Mouse (Mus musculus): ENCODE measurements around the gene Diaph2. TPM values are rescaled to one million over a fixed set of nuclear protein-coding genes. Genes with fewer than 3 reads are reported as not detected.
"Not testable (repeated sequence)": the region's sequence is repeated elsewhere in the genome, so short reads cannot be mapped to it uniquely, and the experiment has no call there.

Gene Diaph2
- polyA plus RNA-seq, 1 experiment from 2014 or later: 4.6 TPM

- WGBS: 16% methylated on average over 3 of the region's 3 CpGs
- no peak for ATAC-seq (ENCODE audit: low FRiP score, low read depth)
- Histone ChIP-seq H3K27me3 (no peaks in the 10 kb centered on the region), H3K4me2 (replicated peaks) (no peak overlapping the region), H3K4me1 (no peaks in the 10 kb centered on the region), H3K9me3 (no peaks in the 10 kb centered on the region), H3K4me3 (no peak overlapping the region), H3K9ac (no peak overlapping the region), H3K36me3 (no peaks in the 10 kb centered on the region), H3K27ac (no peak overlapping the region)
Measured at GRCm38 (mm10) chrX:129884465-129884864, 134.9 kb downstream of the Diaph2 start.

GRCm38 (mm10) chrX:129925806-129926205 is 176.3 kb downstream of the Diaph2 start:
- Histone ChIP-seq H3K27ac (no peak overlapping the region), H3K4me3 (no peak overlapping the region), H3K36me3 (no peaks in the 10 kb centered on the region), H3K4me1 (no peaks in the 10 kb centered on the region), H3K9ac (no peak overlapping the region), H3K4me2 (replicated peaks) (no peak overlapping the region), H3K9me3 (no peaks in the 10 kb centered on the region), H3K27me3 (no peaks in the 10 kb centered on the region)
- ATAC-seq (ENCODE audit: low FRiP score, low read depth): no peak
- WGBS: 85% methylated on average over 2 of the region's 2 CpGs

DNA sequence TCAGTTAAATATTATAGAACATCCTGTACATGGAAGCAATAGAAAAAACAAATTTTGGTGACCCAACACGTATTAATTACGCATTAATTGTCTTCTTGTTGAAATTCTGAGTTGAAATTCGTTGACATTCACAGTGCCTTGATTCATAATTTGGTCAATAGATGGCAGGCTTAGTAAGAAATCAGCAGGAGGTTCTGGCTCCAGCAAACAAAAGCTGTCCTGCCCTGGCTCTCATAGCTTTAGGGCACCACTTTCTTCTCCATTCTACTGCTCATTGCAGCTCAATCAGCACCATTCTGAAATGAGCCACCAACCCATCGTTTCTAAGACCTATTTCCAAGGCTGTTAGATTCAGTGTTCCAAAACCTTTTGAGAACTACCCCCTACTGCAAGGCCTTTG is 225.3 kb downstream of the Diaph2 start:
- no peaks in the 10 kb centered on the region for H3K36me3 ChIP-seq
- no peak overlapping the region for H3K9ac ChIP-seq
- H3K27me3 ChIP-seq: no peaks in the 10 kb centered on the region
- ATAC-seq (ENCODE audit: low FRiP score, low read depth): no peak
- H3K9me3 ChIP-seq: no peaks in the 10 kb centered on the region
- H3K4me1 ChIP-seq: no peaks in the 10 kb centered on the region
- no peak overlapping the region for H3K27ac ChIP-seq
- WGBS: 60% methylated on average over 4 of the region's 4 CpGs
- H3K4me3 ChIP-seq: no peak overlapping the region
- H3K4me2 ChIP-seq (replicated peaks): no peak overlapping the region

DNA sequence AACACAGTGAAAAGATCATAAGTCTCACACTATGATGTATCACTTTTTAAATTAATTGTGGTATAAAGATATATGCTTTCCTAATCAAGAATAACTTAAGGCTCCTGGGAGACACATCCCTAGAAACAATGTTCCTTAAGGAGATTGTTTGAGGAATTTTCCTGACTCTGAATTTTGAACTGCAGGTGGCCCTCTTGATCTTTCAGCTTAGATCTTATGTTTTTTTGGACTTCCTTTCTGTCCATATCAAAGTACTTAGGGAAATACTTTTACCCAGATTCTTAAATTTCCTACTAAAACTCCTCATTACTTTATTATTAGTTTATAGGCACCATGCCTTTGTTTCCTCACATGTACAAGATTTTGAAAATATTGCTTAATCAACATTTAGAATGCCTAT is 258.7 kb downstream of the Diaph2 start:
- no peaks in the 10 kb centered on the region for H3K36me3 ChIP-seq
- H3K27ac ChIP-seq: no peak overlapping the region
- no peaks in the 10 kb centered on the region for H3K9me3 ChIP-seq
- H3K4me1 ChIP-seq: no peaks in the 10 kb centered on the region
- ATAC-seq (ENCODE audit: low FRiP score, low read depth): no peak
- H3K27me3 ChIP-seq: no peaks in the 10 kb centered on the region
- no peak overlapping the region for H3K4me3 ChIP-seq
- H3K4me2 ChIP-seq (replicated peaks): no peak overlapping the region
- no peak overlapping the region for H3K9ac ChIP-seq

DNA sequence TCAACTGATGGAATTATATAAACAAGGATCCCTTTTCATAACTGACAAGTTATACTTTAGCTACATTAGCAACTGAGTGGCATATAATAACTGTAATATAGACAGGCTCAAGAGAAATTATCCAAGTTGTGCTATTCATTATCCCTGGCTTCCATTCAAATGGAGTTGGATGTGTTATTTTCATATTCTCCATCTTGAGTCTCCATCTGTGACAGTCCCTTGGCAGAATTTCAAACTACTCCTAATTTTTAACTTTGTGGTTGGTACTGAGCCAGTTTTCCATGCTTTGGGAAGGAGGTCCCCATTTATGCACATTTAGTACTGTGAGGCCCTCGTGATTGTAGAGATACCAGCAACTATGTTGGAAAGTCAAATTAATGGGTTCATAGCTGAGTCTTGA is 270.2 kb downstream of the Diaph2 start:
- H3K27me3 ChIP-seq: no peaks in the 10 kb centered on the region
- H3K9ac ChIP-seq: no peak overlapping the region
- H3K9me3 ChIP-seq: no peaks in the 10 kb centered on the region
- 57% methylated on average over 1 of the region's 1 CpGs for WGBS
- ATAC-seq (ENCODE audit: low FRiP score, low read depth): no peak
- no peaks in the 10 kb centered on the region for H3K4me1 ChIP-seq
- H3K27ac ChIP-seq: no peak overlapping the region
- H3K4me2 ChIP-seq (replicated peaks): no peak overlapping the region
- no peak overlapping the region for H3K4me3 ChIP-seq
- no peaks in the 10 kb centered on the region for H3K36me3 ChIP-seq

GRCm38 (mm10) chrX:130044525-130044924 is 295.0 kb downstream of the Diaph2 start:
- no peak overlapping the region for H3K27ac ChIP-seq
- H3K4me1 ChIP-seq: no peaks in the 10 kb centered on the region
- no peaks in the 10 kb centered on the region for H3K27me3 ChIP-seq
- H3K9ac ChIP-seq: no peak overlapping the region
- WGBS: 65% methylated on average over 1 of the region's 1 CpGs
- no peaks in the 10 kb centered on the region for H3K36me3 ChIP-seq
- ATAC-seq (ENCODE audit: low FRiP score, low read depth): no peak
- no peak overlapping the region for H3K4me2 ChIP-seq (replicated peaks)
- H3K4me3 ChIP-seq: no peak overlapping the region
- no peaks in the 10 kb centered on the region for H3K9me3 ChIP-seq

- ATAC-seq (ENCODE audit: low FRiP score, low read depth): no peak
Measured at GRCm38 (mm10) chrX:130149216-130149615, 399.7 kb downstream of the Diaph2 start.

DNA sequence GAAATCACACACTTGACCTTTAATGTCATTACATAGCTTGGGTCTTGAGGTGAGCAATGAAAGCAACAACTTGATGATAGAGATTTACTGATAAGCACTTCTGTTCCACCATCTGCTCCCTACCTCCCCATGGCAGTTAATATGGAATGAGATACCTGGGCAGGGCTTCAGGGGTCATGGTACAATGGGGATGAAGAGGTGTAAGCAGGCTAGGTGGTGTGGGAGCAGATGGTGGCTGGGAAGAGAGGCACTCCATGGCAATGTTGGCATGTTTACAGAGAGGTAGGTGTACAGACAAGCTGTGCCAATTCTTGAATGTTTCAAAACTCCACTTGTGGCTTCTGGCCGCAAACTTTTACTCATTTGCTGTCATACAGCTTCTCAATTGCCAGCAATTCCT is 402.6 kb downstream of the Diaph2 start:
- no peak overlapping the region for H3K27ac ChIP-seq
- no peaks in the 10 kb centered on the region for H3K4me1 ChIP-seq
- no peaks in the 10 kb centered on the region for H3K27me3 ChIP-seq
- no peak for ATAC-seq (ENCODE audit: low FRiP score, low read depth)
- no peak overlapping the region for H3K9ac ChIP-seq
- H3K9me3 ChIP-seq: no peaks in the 10 kb centered on the region
- 94% methylated on average over 1 of the region's 1 CpGs for WGBS
- no peak overlapping the region for H3K4me2 ChIP-seq (replicated peaks)
- no peaks in the 10 kb centered on the region for H3K36me3 ChIP-seq
- no peak overlapping the region for H3K4me3 ChIP-seq

More at GRCm38 (mm10) chrX:130149216-130149615, 399.7 kb downstream of the Diaph2 start:
- H3K27me3 ChIP-seq: no peaks in the 10 kb centered on the region
- H3K27ac ChIP-seq: no peak overlapping the region
- H3K9me3 ChIP-seq: no peaks in the 10 kb centered on the region
- no peaks in the 10 kb centered on the region for H3K36me3 ChIP-seq
- H3K4me1 ChIP-seq: no peaks in the 10 kb centered on the region
- no peak overlapping the region for H3K4me2 ChIP-seq (replicated peaks)
- H3K4me3 ChIP-seq: no peak overlapping the region
- no peak overlapping the region for H3K9ac ChIP-seq

- H3K4me2 ChIP-seq (replicated peaks): no peak overlapping the region
- no peaks in the 10 kb centered on the region for H3K9me3 ChIP-seq
- no peaks in the 10 kb centered on the region for H3K4me1 ChIP-seq
- no peak for ATAC-seq (ENCODE audit: low FRiP score, low read depth)
- WGBS: 77% methylated on average over 2 of the region's 2 CpGs
- no peak overlapping the region for H3K4me3 ChIP-seq
- no peak overlapping the region for H3K27ac ChIP-seq
- no peaks in the 10 kb centered on the region for H3K27me3 ChIP-seq
- H3K9ac ChIP-seq: no peak overlapping the region
- no peaks in the 10 kb centered on the region for H3K36me3 ChIP-seq
Measured at GRCm38 (mm10) chrX:130173126-130173525, 423.6 kb downstream of the Diaph2 start.

GRCm38 (mm10) chrX:130187891-130188290 is 438.3 kb downstream of the Diaph2 start:
- Histone ChIP-seq H3K4me2 (replicated peaks) (no peak overlapping the region), H3K27me3 (no peaks in the 10 kb centered on the region), H3K4me3 (no peak overlapping the region), H3K9me3 (no peaks in the 10 kb centered on the region), H3K9ac (no peak overlapping the region), H3K36me3 (no peaks in the 10 kb centered on the region), H3K27ac (no peak overlapping the region), H3K4me1 (no peaks in the 10 kb centered on the region)
- no peak for ATAC-seq (ENCODE audit: low FRiP score, low read depth)
- 50% methylated on average over 1 of the region's 1 CpGs for WGBS

DNA sequence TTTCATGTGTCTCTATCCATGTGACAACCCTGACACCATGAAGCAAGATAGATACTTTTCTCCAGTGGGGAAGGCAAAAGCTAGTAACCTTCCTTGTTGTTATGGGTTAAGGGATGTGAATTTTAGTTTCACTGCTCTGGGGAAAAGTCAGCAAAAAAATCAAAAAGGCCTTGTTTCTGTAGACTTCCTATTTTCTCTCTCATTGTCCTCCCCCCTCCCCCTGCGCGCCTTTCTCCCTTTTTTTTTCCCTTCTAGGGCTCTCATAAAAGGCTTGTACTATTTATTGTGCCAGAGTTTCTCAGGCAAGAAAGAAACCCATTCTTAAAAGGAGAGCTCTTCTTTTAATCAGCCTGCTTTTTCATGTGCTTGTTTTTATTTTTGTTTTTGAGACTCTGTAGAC is 438.9 kb downstream of the Diaph2 start:
- no peak for ATAC-seq (ENCODE audit: low FRiP score, low read depth)
- 53% methylated on average over 2 of the region's 2 CpGs for WGBS
- Histone ChIP-seq H3K36me3 (no peaks in the 10 kb centered on the region), H3K9me3 (no peaks in the 10 kb centered on the region), H3K4me2 (replicated peaks) (no peak overlapping the region), H3K27me3 (no peaks in the 10 kb centered on the region), H3K4me3 (no peak overlapping the region), H3K9ac (no peak overlapping the region), H3K27ac (no peak overlapping the region), H3K4me1 (no peaks in the 10 kb centered on the region)

- H3K27me3 ChIP-seq: no peaks in the 10 kb centered on the region
- ATAC-seq (ENCODE audit: low FRiP score, low read depth): no peak
- no peaks in the 10 kb centered on the region for H3K36me3 ChIP-seq
- no peak overlapping the region for H3K9ac ChIP-seq
- H3K27ac ChIP-seq: no peak overlapping the region
- no peak overlapping the region for H3K4me2 ChIP-seq (replicated peaks)
- H3K4me3 ChIP-seq: no peak overlapping the region
- H3K4me1 ChIP-seq: no peaks in the 10 kb centered on the region
- no peaks in the 10 kb centered on the region for H3K9me3 ChIP-seq
Measured at GRCm38 (mm10) chrX:130189250-130189649, 439.7 kb downstream of the Diaph2 start.

DNA sequence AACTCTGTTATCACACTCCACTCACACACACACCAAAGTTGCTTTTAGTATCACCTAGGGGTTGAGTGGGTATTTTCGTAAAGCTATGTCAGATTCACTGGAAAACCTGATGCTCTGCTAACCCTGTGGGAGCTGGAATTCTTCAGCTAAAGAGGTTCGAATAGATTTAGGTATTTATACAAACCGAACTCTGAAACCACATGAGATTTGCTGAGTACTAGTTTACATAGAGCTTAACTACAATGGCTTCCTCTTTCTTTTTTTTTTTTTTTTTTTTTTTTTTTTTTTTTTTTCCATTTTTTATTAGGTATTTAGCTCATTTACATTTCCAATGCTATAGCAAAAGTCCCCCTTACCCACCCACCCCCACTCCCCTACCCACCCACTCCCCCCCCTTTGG is 447.9 kb downstream of the Diaph2 start:
- H3K4me1 ChIP-seq; H3K9me3 ChIP-seq; H3K4me3 ChIP-seq; H3K27ac ChIP-seq; H3K4me2 ChIP-seq (replicated peaks); ATAC-seq (ENCODE audit: low FRiP score, low read depth); H3K27me3 ChIP-seq; H3K9ac ChIP-seq; H3K36me3 ChIP-seq: not testable (repeated sequence)
- 80% methylated on average over 3 of the region's 3 CpGs for WGBS

- WGBS: 72% methylated on average over 2 of the region's 2 CpGs
Measured at GRCm38 (mm10) chrX:130205243-130205642, 455.7 kb downstream of the Diaph2 start.

More at GRCm38 (mm10) chrX:130205243-130205642, 455.7 kb downstream of the Diaph2 start:
- Histone ChIP-seq H3K4me3 (no peak overlapping the region), H3K27me3 (no peaks in the 10 kb centered on the region), H3K9me3 (no peaks in the 10 kb centered on the region), H3K36me3 (no peaks in the 10 kb centered on the region), H3K9ac (no peak overlapping the region), H3K27ac (no peak overlapping the region), H3K4me2 (replicated peaks) (no peak overlapping the region), H3K4me1 (no peaks in the 10 kb centered on the region)
- no peak for ATAC-seq (ENCODE audit: low FRiP score, low read depth)

Measured in limb, embryonic 13.5 days (tissue).